Mouse (Mus musculus) MEL (cell line): Measurements from ENCODE around the gene Tsc22d4.

Source experiments
- CHD2 ChIP-seq: IDR thresholded peaks from 2 replicates; pipeline ENCODE4 v1.6.1; 2011; ENCODE audit warnings: low read length, improper control_type of control experiment
- CTCF ChIP-seq, 3 experiments: IDR thresholded peaks in 2 of 3; conservative IDR thresholded peaks in 1 of 3; 2 replicates each; pipeline ENCODE4 v1.5.1; 2011 to 2012; ENCODE audit warnings: low read length in 3 of 3, low read depth in 2 of 3, mild to moderate bottlenecking in 2 of 3, improper control_type of control experiment in 1 of 3, inconsistent platforms in 1 of 3, mixed read lengths in 1 of 3, moderate library complexity in 1 of 3; ENCODE audit not compliant: control insufficient read depth in 1 of 3, insufficient read depth in 1 of 3, poor library complexity in 1 of 3, severe bottlenecking in 1 of 3
- EP300 ChIP-seq, 2 experiments: IDR thresholded peaks; 2 replicates each; pipeline ENCODE4 v1.6.1; 2011; ENCODE audit warnings: improper control_type of control experiment in 2 of 2, low read length in 2 of 2, low read depth in 1 of 2, mild to moderate bottlenecking in 1 of 2
- JUND ChIP-seq: IDR thresholded peaks from 2 replicates; pipeline ENCODE4 v1.6.1; 2011; ENCODE audit warnings: low read depth, mild to moderate bottlenecking, improper control_type of control experiment, low read length
- ZNF384 ChIP-seq: IDR thresholded peaks from 2 replicates; pipeline ENCODE4 v1.6.1; 2012; ENCODE audit warnings: low read depth, mild to moderate bottlenecking, inconsistent platforms, low read length, improper control_type of control experiment

DNA sequence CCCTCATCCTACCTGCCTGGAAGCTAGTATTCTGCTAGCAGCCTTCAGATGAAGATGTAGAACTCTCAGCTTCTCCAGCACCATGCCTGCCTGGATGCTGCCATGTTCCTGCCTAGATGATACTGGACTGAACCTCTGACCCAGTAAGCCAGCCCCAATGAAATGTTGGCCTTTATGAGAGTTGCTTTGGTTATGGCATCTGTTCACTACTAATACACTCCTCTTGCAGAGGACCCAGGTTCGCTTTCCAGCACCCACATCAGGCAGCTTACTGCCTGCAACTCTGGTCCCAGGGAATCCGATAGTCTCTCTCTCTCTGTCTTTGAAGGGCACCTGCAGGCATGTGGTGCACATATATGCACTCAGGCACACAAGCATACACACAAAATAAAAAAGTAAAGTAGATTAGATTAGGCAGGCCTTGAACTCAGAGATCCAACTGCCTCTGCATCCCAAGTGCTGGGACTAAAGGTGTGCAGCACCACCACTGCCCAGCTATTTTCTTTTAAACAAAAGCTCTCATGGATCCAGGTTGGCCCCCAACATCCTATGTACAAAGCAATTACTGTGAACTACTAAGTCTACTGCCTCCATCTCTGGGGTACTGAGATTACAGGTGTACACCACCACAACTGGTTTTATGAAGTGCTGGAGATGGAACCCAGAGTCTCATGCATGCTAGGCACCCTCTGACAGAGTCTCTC is 30.2 kb downstream of the Tsc22d4 start:
- no peak for TF ChIP-seq CTCF (IDR thresholded peaks at IDR 0.05 in 2 of 3, conservative IDR thresholded peaks at IDR 0.05 in 1 of 3; ENCODE audit: control insufficient read depth in 1 of 3, insufficient read depth in 1 of 3, low read depth in 2 of 3, low read length in 3 of 3, poor library complexity in 1 of 3, severe bottlenecking in 1 of 3)
- no peak for TF ChIP-seq JUND
- no peak for TF ChIP-seq CHD2
- no peak for TF ChIP-seq ZNF384
- no peak for TF ChIP-seq EP300 (IDR thresholded peaks at IDR 0.05; ENCODE audit: low read depth in 1 of 2, low read length in 2 of 2)
